26 mouse cellular contexts compared by ENCODE assay signal in genomic region chr5:126835440-126835839, GRCm38 (mm10).
DNase-seq lines count a peak whose midpoint lies in the region; ATAC-seq lines count a peak whose summit lies in the region.
"Had no signal": no experiment of that assay in that cellular context is flagged by ENCODE, and none has a peak within 500 bp of the region (broad histone marks: within the 10 kb centered on the region; RNA-seq: fewer than 3 reads in every experiment).

No protein-coding gene starts in this region.

- 94% methylated on average over 3 of the region's 3 CpGs for WGBS in forebrain, embryonic 12.5 days

- H3K36me3 ChIP-seq in forebrain, embryonic 12.5 days (replicated peaks) = no peaks in the 10 kb centered on the region
- H3K36me3 ChIP-seq: embryonic facial prominence, embryonic 10.5 days; forebrain, embryonic 10.5 days; heart, embryonic 13.5 days; hindbrain, embryonic 12.5 days; kidney, embryonic 15.5 days; limb, embryonic 13.5 days; liver, embryonic 12.5 days had no signal

- ATAC-seq in forebrain, embryonic 12.5 days (ENCODE audit: low FRiP score) = no peak
- ATAC-seq: liver, embryonic 12.5 days had no signal

- H3K27me3 ChIP-seq in forebrain, embryonic 12.5 days = no peaks in the 10 kb centered on the region
- H3K27me3 ChIP-seq: heart, embryonic 13.5 days; hindbrain, embryonic 12.5 days; kidney, embryonic 15.5 days; limb, embryonic 13.5 days; liver, embryonic 12.5 days had no signal

- H3K4me1 ChIP-seq in forebrain, embryonic 12.5 days = no peaks in the 10 kb centered on the region
- H3K4me1 ChIP-seq: embryonic facial prominence, embryonic 10.5 days; forebrain, embryonic 10.5 days; heart, embryonic 13.5 days; hindbrain, embryonic 12.5 days; kidney, embryonic 15.5 days; limb, embryonic 13.5 days; liver, embryonic 12.5 days had no signal

- peak; percentile 2 to 4 for DNase-seq in cerebellum, postnatal 10 days
- no peak for DNase-seq in cerebellum, postnatal 36 days
- peak; percentile 24 for DNase-seq in layer of hippocampus, adult 9-11 months
- no peak for DNase-seq in layer of hippocampus, postnatal 25 days (ENCODE audit: extremely low spot score in 1 of 2, low spot score in 1 of 2)
- DNase-seq in brain, adult 2 months (ENCODE audit: low read depth, low spot score) = peak; percentile 65
- peak; percentile 31 to 40 for DNase-seq in left cerebral cortex, postnatal 36 days (ENCODE audit: low spot score in 2 of 2)
- DNase-seq: adrenal gland, postnatal 10 days; cerebellum, adult 8-10 months; gastrocnemius, postnatal 36 days; heart, adult 2 months; heart, postnatal 14 days; kidney, adult 11 months; kidney, postnatal 4 days; lung, adult 18-20 months; lung, postnatal 10 days; thymus, adult 18-20 months; thymus, postnatal 36 days had no signal

- intact Hi-C loops in left cerebral cortex, postnatal 36 days (cut with DNase I) = no loop called here

- H3K9ac ChIP-seq in forebrain, embryonic 12.5 days = no peak overlapping the region
- H3K9ac ChIP-seq: heart, embryonic 13.5 days; hindbrain, embryonic 12.5 days; kidney, embryonic 15.5 days; limb, embryonic 13.5 days; liver, embryonic 12.5 days had no signal

- H3K27ac ChIP-seq in forebrain, embryonic 12.5 days = no peak overlapping the region
- H3K27ac ChIP-seq: embryonic facial prominence, embryonic 10.5 days; forebrain, embryonic 10.5 days; heart, adult 2 months; heart, embryonic 13.5 days; hindbrain, embryonic 12.5 days; kidney, embryonic 15.5 days; limb, embryonic 13.5 days; liver, embryonic 12.5 days had no signal

- no peaks in the 10 kb centered on the region for H3K9me3 ChIP-seq in forebrain, embryonic 12.5 days
- H3K9me3 ChIP-seq: embryonic facial prominence, embryonic 10.5 days; forebrain, embryonic 10.5 days; heart, embryonic 13.5 days; hindbrain, embryonic 12.5 days; kidney, embryonic 15.5 days; limb, embryonic 13.5 days had no signal

- H3K4me3 ChIP-seq in forebrain, embryonic 12.5 days (replicated peaks) = no peak overlapping the region
- H3K4me3 ChIP-seq: embryonic facial prominence, embryonic 10.5 days; forebrain, embryonic 10.5 days; heart, adult 2 months; heart, embryonic 13.5 days; hindbrain, embryonic 12.5 days; kidney, embryonic 15.5 days; limb, embryonic 13.5 days; liver, embryonic 12.5 days had no signal

- no peak overlapping the region for H3K4me2 ChIP-seq in forebrain, embryonic 12.5 days
- H3K4me2 ChIP-seq: heart, embryonic 13.5 days; hindbrain, embryonic 12.5 days; kidney, embryonic 15.5 days; limb, embryonic 13.5 days; liver, embryonic 12.5 days; midbrain, embryonic 11.5 days had no signal

Comparison
In these comparisons a context has a peak if more than half of its experiments do, and no peak if none do; other contexts are left out.
1. DNase-seq: peak in cerebellum, postnatal 10 days (2 of 2), layer of hippocampus, adult 9-11 months (single experiment), brain, adult 2 months (single experiment) and left cerebral cortex, postnatal 36 days (2 of 2); none in cerebellum, postnatal 36 days (0 of 2) and layer of hippocampus, postnatal 25 days (0 of 2).